Mouse (Mus musculus) kidney, adult 2 months (tissue): ENCODE measurements around the gene Lin7a.

Experiments used
- CTCF ChIP-seq: fragments of 200-500 bp; conservative IDR thresholded peaks from 2 replicates; pipeline ENCODE4 v1.5.1; 2011; ENCODE audit warnings: low read depth, mild to moderate bottlenecking, control low read depth, low read length, moderate library complexity, mixed read lengths; ENCODE audit not compliant: insufficient read depth, insufficient read length
- POLR2A ChIP-seq: fragments of 200-500 bp; IDR thresholded peaks from one replicate; pipeline ENCODE4 v1.6.1; 2011; ENCODE audit warnings: low read depth, low read length, control low read depth

DNA sequence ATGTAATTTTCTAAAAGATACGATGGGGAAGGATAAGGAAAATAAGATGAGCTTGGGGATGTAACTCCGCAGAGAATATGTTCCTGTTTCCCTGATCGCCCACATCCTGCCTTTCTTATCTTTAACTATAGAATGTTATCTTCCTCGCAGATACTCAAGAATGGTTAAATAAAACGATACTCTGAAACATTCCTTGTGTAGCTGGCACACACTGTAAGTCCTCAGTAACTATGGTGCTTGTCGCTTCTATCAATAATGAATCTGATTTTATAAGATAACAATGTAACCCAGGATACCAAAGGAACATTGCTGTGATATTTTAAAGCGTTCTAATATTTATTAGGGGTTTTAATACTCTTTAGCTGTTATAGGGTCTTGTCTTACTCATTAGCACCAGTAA, 22.4 kb upstream of the Lin7a start:
- no peak for TF ChIP-seq POLR2A
- TF ChIP-seq CTCF, result no peak
